Mouse (Mus musculus) G1E (cell line): Measurements from ENCODE around the gene Prokr2. TPM values are rescaled to one million over a fixed set of nuclear protein-coding genes. Genes with fewer than 3 reads are reported as not detected.

ENCODE experiments used
- ATAC-seq: 2 replicates; pipeline ENCODE4 v1.8.0; 2016; ENCODE audit warnings: mild to moderate bottlenecking; ENCODE audit not compliant: insufficient number of reproducible peaks, poor library complexity, low FRiP score, severe bottlenecking; ENCODE audit errors: extremely low read depth
- DNase-seq: peaks from one replicate; pipeline ENCODE4 v3.0.0; 2012; ENCODE audit warnings: low spot score
- H3K27me3 ChIP-seq: 2 replicates; pipeline ENCODE4 v1.6.1; 2012; ENCODE audit warnings: mild to moderate bottlenecking, low read length, inconsistent platforms; ENCODE audit not compliant: insufficient read depth
- H3K36me3 ChIP-seq: replicated peaks from 2 replicates; pipeline ENCODE3; 2012; ENCODE audit warnings: mild to moderate bottlenecking, inconsistent platforms
- H3K4me1 ChIP-seq: 2 replicates; pipeline ENCODE4 v1.6.1; 2012; ENCODE audit warnings: low read depth, low read length, inconsistent platforms, mixed read lengths; ENCODE audit not compliant: insufficient read depth
- H3K4me3 ChIP-seq: 2 replicates; pipeline ENCODE4 v1.5.1; 2012; ENCODE audit warnings: low read depth, mild to moderate bottlenecking, inconsistent platforms, low read length, moderate library complexity, mixed read lengths
- H3K9me3 ChIP-seq: replicated peaks from 2 replicates; pipeline ENCODE4 v1.6.1; 2012; ENCODE audit warnings: inconsistent platforms
- CTCF ChIP-seq: IDR thresholded peaks from 2 replicates; pipeline ENCODE4 v1.5.1; 2012; ENCODE audit warnings: low read depth, low read length, inconsistent platforms, mixed read lengths
- GATA1 ChIP-seq: IDR thresholded peaks from 2 replicates; pipeline ENCODE4 v1.6.1; 2012; ENCODE audit warnings: borderline replicate concordance, low read length, inconsistent platforms, mixed read lengths
- GATA2 ChIP-seq: IDR thresholded peaks from 2 replicates; pipeline ENCODE4 v1.6.1; 2012; ENCODE audit warnings: low read depth, low read length, inconsistent platforms, borderline replicate concordance
- POLR2AphosphoS5 ChIP-seq: IDR thresholded peaks from 2 replicates; pipeline ENCODE4 v1.6.1; 2012; ENCODE audit warnings: low read depth, low read length, inconsistent platforms; ENCODE audit not compliant: insufficient replicate concordance
- TAL1 ChIP-seq: conservative IDR thresholded peaks from 2 replicates; pipeline ENCODE4 v1.6.1; 2012; ENCODE audit warnings: low read depth, low read length, inconsistent platforms, mixed read lengths
- polyA plus RNA-seq: library from polyadenylated mRNA; stranded (reverse); fragments of >175 nt; gene quantifications from 2 replicates; pipeline ENCODE4 v1.2.3, GENCODE M21; 2012
- total RNA-seq, 2 experiments: library from RNA; stranded (forward) in 1 of 2; stranded (reverse) in 1 of 2; fragments of 200-1000 nt in 1 of 2; fragments of >200 nt in 1 of 2; fragmentation: Nextera tagmentation in 1 of 2; gene quantifications; 2 replicates each; pipeline ENCODE4 v1.2.3; 2014 to 2017

Prokr2 gene
- total and polyA plus RNA-seq, 3 experiments, result 0.22 TPM; not detected in 2

GRCm38 (mm10) chr2:132410126-132410525, 24.9 kb upstream of the Prokr2 start:
- Histone ChIP-seq H3K27me3 (no peaks in the 10 kb centered on the region), H3K9me3 (no peaks in the 10 kb centered on the region), H3K4me3 (no peak overlapping the region), H3K36me3 (no peaks in the 10 kb centered on the region), H3K4me1 (no peaks in the 10 kb centered on the region)
- DNase-seq, result no peak
- no peak for ATAC-seq
- no peak for TF ChIP-seq GATA1

GRCm38 (mm10) chr2:132398136-132398535, 12.9 kb upstream of the Prokr2 start:
- no peak for TF ChIP-seq GATA2
- ATAC-seq (no peak), DNase-seq (no peak)
- no peaks in the 10 kb centered on the region for H3K4me1 ChIP-seq
- no peaks in the 10 kb centered on the region for H3K36me3 ChIP-seq
- no peaks in the 10 kb centered on the region for H3K9me3 ChIP-seq
- no peak overlapping the region for H3K4me3 ChIP-seq
- H3K27me3 ChIP-seq, result no peaks in the 10 kb centered on the region

GRCm38 (mm10) chr2:132395753-132396152, 10.5 kb upstream of the Prokr2 start:
- DNase-seq (no peak), ATAC-seq (no peak)
- Histone ChIP-seq H3K9me3 (no peaks in the 10 kb centered on the region), H3K4me3 (no peak overlapping the region), H3K36me3 (no peaks in the 10 kb centered on the region), H3K4me1 (no peaks in the 10 kb centered on the region), H3K27me3 (no peaks in the 10 kb centered on the region)
- TF ChIP-seq TAL1, result no peak
- TF ChIP-seq GATA1, result no peak
- TF ChIP-seq CTCF, result no peak
- no peak for TF ChIP-seq GATA2
- TF ChIP-seq POLR2AphosphoS5, result no peak

GRCm38 (mm10) chr2:132390607-132391160, 5.4 kb upstream of the Prokr2 start:
- Histone ChIP-seq H3K9me3 (no peaks in the 10 kb centered on the region), H3K27me3 (peaks cover 3% of the 10 kb centered on the region; the same call in 1 of the 2 replicates), H3K36me3 (no peaks in the 10 kb centered on the region), H3K4me1 (no peaks in the 10 kb centered on the region), H3K4me3 (no peak overlapping the region)
- ATAC-seq (no peak), DNase-seq (no peak)
- TF ChIP-seq CTCF, result no peak
- TF ChIP-seq GATA1, result no peak
- TF ChIP-seq TAL1, result no peak
- TF ChIP-seq POLR2AphosphoS5, result no peak
- TF ChIP-seq GATA2, result no peak

GRCm38 (mm10) chr2:132389562-132389961, 4.3 kb upstream of the Prokr2 start:
- ATAC-seq (no peak; the same call in 1 of the 2 replicates), DNase-seq (no peak)
- Histone ChIP-seq H3K4me1 (no peaks in the 10 kb centered on the region), H3K4me3 (no peak overlapping the region), H3K36me3 (no peaks in the 10 kb centered on the region), H3K27me3 (peaks cover 11% of the 10 kb centered on the region), H3K9me3 (no peaks in the 10 kb centered on the region)
- TF ChIP-seq CTCF (0 out of 2 replicates have a peak, but pooled peaks have one; percentile 9), GATA2 (no peak)

- TF ChIP-seq POLR2AphosphoS5 (no peak), GATA1 (no peak), GATA2 (no peak), TAL1 (no peak), CTCF (no peak)
- no peaks in the 10 kb centered on the region for H3K36me3 ChIP-seq
- peaks cover 16% of the 10 kb centered on the region for H3K27me3 ChIP-seq
- H3K4me3 ChIP-seq, result no peak overlapping the region
- ATAC-seq (no peak), DNase-seq (no peak)
- H3K4me1 ChIP-seq, result no peaks in the 10 kb centered on the region
- H3K9me3 ChIP-seq, result no peaks in the 10 kb centered on the region
These were observed 595 bp downstream of the Prokr2 start for GRCm38 (mm10) chr2:132384511-132385193.

- TF ChIP-seq POLR2AphosphoS5 (no peak), GATA2 (no peak), CTCF (no peak), GATA1 (no peak), TAL1 (no peak)
- H3K4me1 ChIP-seq, result no peaks in the 10 kb centered on the region
- H3K4me3 ChIP-seq, result no peak overlapping the region
- H3K36me3 ChIP-seq, result no peaks in the 10 kb centered on the region
- H3K27me3 ChIP-seq, result peaks cover 19% of the 10 kb centered on the region
- ATAC-seq (no peak), DNase-seq (no peak)
- no peaks in the 10 kb centered on the region for H3K9me3 ChIP-seq
These were observed 2.9 kb downstream of the Prokr2 start for GRCm38 (mm10) chr2:132382308-132382707.
